Mouse (Mus musculus): ENCODE measurements around the gene Rnf128. TPM values are rescaled to one million over a fixed set of nuclear protein-coding genes. Genes with fewer than 3 reads are reported as not detected.

Rnf128 gene
- 8.1 and 10.6 TPM in 2 replicates for polyA plus RNA-seq (2015; fragmentation: Nextera tagmentation; extraction: Ambion mirVana)

DNA sequence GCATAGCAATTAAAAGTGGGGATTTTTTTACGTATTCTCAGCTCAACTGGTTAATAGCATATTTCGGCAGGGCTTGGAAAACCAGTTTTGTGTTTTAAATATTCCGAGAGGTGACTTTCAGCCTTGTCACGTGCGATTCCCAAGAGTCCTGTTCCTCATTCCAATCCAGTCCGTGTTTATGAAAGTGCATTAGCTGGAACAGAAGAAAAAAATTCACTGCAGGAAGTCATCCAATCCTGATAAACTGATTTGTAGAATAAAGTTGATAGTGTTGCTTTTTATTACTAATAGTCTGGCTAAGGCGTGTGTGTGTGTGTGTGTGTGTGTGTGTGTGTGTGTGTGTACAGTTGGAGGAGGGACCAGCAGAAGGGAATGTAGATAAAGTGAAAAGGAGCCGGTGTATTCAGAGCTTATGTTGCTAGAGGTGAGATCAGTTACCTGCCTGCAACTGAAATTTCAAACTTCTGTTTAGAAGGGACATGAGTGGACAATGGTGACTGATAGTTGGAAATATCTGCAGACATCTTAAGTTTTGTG lies at the start of gene Rnf128:
Gene Rnf128 (plus strand): TSS at position 392 of the 537 bp plus-strand sequence.
- Histone ChIP-seq H3K4me2 (no peak within 1 kb of the TSS), H3K4me1 (no peaks in the 10 kb centered on the region), H3K4me3 (no peak within 1 kb of the TSS), H3K27me3 (peaks cover 17% of the 10 kb centered on the region), H3K36me3 (no peaks in the 10 kb centered on the region), H3K27ac (no peak within 1 kb of the TSS), H3K9ac (no peak within 1 kb of the TSS), H3K9me3 (no peaks in the 10 kb centered on the region)
- WGBS, result 74% methylated on average over 8 of the region's 8 CpGs
- ATAC-seq (ENCODE audit: insufficient number of reproducible peaks, insufficient read depth, low FRiP score, low TSS enrichment, low read depth), result no peak

DNA sequence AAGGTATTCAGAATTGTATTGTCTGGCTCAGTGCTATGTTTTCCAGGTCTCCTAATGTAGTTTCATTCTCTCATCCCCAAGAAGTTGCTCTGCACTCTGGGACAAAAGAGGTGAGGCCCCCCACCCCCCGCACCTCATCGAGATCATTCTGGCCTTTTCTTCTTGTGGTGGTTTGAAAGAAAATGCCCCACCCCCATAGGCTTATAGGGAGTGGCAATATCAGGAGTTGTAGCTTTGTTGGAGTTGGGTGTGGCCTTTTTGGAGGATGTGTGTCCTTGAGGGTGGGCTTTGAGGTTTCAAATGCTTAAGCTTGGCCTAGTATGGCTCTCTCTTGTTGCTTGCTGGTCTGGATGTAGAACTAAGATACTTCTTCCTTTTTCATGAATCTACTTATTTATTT lies 47.0 kb upstream of the Rnf128 start:
- H3K27ac ChIP-seq, result no peak overlapping the region
- ATAC-seq (ENCODE audit: insufficient number of reproducible peaks, insufficient read depth, low FRiP score, low TSS enrichment, low read depth), result no peak
- no peak overlapping the region for H3K4me3 ChIP-seq
- no peak overlapping the region for H3K9ac ChIP-seq
- H3K4me1 ChIP-seq, result no peaks in the 10 kb centered on the region
- WGBS, result 87% methylated on average over 2 of the region's 2 CpGs
- no peak overlapping the region for H3K4me2 ChIP-seq
- H3K36me3 ChIP-seq, result no peaks in the 10 kb centered on the region
- H3K9me3 ChIP-seq, result no peaks in the 10 kb centered on the region
- no peaks in the 10 kb centered on the region for H3K27me3 ChIP-seq

DNA sequence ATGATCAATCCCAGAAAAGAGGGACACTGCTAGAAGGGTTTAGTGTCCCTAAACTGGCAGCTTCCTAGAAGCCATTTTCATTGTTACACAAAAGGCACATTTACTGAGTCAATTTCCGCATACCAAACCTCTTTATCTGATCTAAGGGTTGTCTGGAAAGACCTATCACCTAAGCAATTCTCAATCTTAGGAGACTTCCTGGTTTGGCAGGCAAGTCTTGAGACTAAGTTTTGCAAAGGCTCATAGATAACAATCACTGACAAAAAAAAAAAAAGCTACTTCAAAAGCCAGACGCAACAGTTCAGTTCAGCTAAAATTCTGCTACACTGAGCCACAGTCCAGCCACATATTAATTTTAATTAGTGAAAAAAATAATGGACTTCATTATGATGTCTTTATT lies 43.9 kb upstream of the Rnf128 start:
- no peak overlapping the region for H3K4me3 ChIP-seq
- 83% methylated on average over 2 of the region's 2 CpGs for WGBS
- H3K9me3 ChIP-seq, result no peaks in the 10 kb centered on the region
- H3K36me3 ChIP-seq, result no peaks in the 10 kb centered on the region
- H3K4me2 ChIP-seq, result no peak overlapping the region
- H3K27ac ChIP-seq, result no peak overlapping the region
- no peak overlapping the region for H3K9ac ChIP-seq
- no peaks in the 10 kb centered on the region for H3K4me1 ChIP-seq
- no peaks in the 10 kb centered on the region for H3K27me3 ChIP-seq
- no peak for ATAC-seq (ENCODE audit: insufficient number of reproducible peaks, insufficient read depth, low FRiP score, low TSS enrichment, low read depth)

DNA sequence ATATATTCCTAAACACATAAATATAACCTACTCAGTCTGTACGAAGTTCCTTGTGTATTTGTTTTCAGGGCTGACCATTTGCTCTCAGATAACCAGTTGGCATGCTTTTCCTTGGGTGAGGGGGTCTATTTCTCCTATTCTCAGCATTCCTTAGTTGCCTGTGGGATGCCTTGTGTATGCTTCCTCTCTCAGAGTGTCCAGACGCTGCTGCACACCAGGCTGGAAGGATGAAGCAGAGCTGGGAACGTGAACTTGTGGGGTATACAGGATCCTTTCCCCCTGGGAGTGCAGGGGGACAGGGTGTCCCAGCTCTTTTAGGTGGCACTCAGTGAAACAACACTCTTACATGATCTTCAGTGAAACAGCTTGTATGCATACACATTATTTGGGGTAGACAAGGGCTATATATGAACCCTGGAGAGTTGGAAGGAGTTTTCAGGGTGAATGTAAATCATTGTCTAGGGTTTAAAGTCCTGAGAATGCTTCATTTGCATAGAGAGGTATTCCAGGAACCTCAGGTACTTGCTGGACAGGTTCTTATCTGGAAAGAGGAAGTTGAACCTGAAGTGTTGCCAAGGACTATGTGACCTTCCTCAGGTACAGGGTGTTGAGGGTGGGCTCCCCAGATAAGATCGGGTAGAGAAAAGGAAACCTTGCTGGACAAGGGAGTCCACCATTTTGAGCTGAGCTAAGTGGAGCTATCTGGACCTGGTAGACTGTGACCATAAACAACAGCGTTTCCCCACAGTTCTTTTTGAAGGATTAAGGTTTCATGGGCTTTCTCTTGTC lies 38.6 kb upstream of the Rnf128 start:
- no peak overlapping the region for H3K4me3 ChIP-seq
- no peak overlapping the region for H3K9ac ChIP-seq
- H3K9me3 ChIP-seq, result no peaks in the 10 kb centered on the region
- ATAC-seq (ENCODE audit: insufficient number of reproducible peaks, insufficient read depth, low FRiP score, low TSS enrichment, low read depth), result no peak
- H3K27me3 ChIP-seq, result 0 out of 2 replicates have a peak, but pooled peaks cover under 1% of the 10 kb centered on the region
- 72% methylated on average over 5 of the region's 5 CpGs for WGBS
- no peak overlapping the region for H3K4me2 ChIP-seq
- no peaks in the 10 kb centered on the region for H3K36me3 ChIP-seq
- no peak overlapping the region for H3K27ac ChIP-seq
- no peaks in the 10 kb centered on the region for H3K4me1 ChIP-seq

DNA sequence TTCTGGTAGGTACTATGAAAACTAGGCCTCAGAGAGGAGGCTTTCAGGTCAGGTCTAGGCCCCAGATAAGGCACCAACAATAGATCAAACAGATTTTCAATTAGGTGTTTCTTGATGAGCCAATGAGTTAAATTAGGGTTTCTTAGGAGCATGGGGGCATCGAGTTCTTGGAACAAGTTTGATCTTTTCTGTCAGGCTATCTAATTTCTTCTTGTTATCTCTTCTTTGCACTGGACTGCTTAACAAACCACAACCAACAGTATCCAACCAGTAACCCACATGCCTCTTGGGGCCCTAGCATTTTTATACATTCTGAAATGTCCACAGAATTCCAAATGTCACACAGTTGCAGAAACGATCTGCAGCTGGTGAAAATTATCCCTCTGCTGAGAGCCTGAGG lies 37.4 kb upstream of the Rnf128 start:
- Histone ChIP-seq H3K4me3 (no peak overlapping the region), H3K27me3 (0 out of 2 replicates have a peak, but pooled peaks cover 3% of the 10 kb centered on the region), H3K36me3 (no peaks in the 10 kb centered on the region), H3K27ac (no peak overlapping the region), H3K4me1 (no peaks in the 10 kb centered on the region), H3K9me3 (no peaks in the 10 kb centered on the region), H3K4me2 (no peak overlapping the region), H3K9ac (no peak overlapping the region)
- ATAC-seq (ENCODE audit: insufficient number of reproducible peaks, insufficient read depth, low FRiP score, low TSS enrichment, low read depth), result no peak
- 61% methylated on average over 2 of the region's 2 CpGs for WGBS

DNA sequence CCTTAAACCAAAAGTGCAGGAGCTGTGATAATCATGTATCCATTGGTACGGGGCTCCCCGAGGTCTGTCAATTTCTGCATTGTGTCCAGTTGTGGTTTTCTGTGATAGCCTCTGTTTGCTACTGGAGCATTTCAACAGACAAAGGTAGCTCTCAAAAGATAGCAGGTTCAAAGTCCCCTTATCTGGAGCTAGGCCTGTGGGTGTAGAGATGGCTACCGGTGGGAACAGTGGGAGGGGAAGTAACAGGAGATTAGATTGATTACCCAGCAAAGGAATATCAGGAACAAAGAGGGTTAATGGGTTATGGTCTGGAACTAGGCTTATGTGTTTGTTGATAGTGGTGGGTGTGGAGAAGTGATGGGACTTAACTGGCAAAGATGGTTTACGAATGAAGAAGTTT lies 36.1 kb upstream of the Rnf128 start:
- ATAC-seq (ENCODE audit: insufficient number of reproducible peaks, insufficient read depth, low FRiP score, low TSS enrichment, low read depth), result no peak
- 0 out of 2 replicates have a peak, but pooled peaks cover 3% of the 10 kb centered on the region for H3K27me3 ChIP-seq
- no peaks in the 10 kb centered on the region for H3K9me3 ChIP-seq
- no peak overlapping the region for H3K27ac ChIP-seq
- H3K4me3 ChIP-seq, result no peak overlapping the region
- no peak overlapping the region for H3K9ac ChIP-seq
- WGBS, result 89% methylated on average over 4 of the region's 4 CpGs
- H3K4me1 ChIP-seq, result no peaks in the 10 kb centered on the region
- no peak overlapping the region for H3K4me2 ChIP-seq
- no peaks in the 10 kb centered on the region for H3K36me3 ChIP-seq

DNA sequence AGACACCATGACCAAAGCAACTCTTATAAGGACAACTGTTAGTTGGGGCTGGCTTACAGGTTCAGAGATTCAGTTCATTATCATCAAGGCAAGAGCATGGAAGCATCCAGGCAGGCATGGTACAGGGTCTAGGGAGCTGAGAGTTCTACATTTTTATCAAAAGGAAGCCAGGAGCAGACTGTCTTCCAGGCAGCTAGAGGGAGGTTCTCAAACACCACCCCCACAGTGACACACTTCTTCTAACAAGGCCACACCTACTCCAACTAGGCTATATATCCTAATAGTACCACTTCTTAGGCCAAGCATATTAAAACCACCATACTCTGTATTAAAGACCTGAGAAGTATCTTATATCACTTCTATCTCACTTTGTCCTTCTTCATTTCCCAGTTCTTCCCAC lies 33.4 kb upstream of the Rnf128 start:
- no peak overlapping the region for H3K4me3 ChIP-seq
- H3K4me2 ChIP-seq, result no peak overlapping the region
- H3K27me3 ChIP-seq, result peaks cover 7% of the 10 kb centered on the region; the same call in 1 of the 2 replicates
- H3K4me1 ChIP-seq, result no peaks in the 10 kb centered on the region
- no peak for ATAC-seq (ENCODE audit: insufficient number of reproducible peaks, insufficient read depth, low FRiP score, low TSS enrichment, low read depth)
- no peaks in the 10 kb centered on the region for H3K9me3 ChIP-seq
- H3K36me3 ChIP-seq, result no peaks in the 10 kb centered on the region
- no peak overlapping the region for H3K27ac ChIP-seq
- no peak overlapping the region for H3K9ac ChIP-seq

DNA sequence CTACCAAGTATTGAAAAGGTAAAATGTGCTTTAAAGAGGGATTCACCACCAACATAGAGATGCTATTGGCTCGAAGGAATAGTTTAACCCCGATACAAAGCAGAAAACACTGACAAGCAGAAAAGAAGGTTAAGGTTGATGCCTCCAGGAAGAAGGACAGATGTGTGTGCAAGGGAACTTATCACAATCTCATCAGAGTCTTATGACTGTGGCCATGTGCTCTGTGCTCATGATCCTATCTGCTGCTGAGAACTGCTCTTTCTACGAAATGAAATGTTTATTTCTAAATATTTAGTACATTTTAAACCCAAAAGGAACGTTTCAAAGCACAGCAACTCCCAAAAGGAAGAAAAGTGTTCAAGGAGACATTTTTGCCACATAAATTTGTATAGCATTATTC lies 30.8 kb upstream of the Rnf128 start:
- Histone ChIP-seq H3K9me3 (no peaks in the 10 kb centered on the region), H3K4me2 (no peak overlapping the region), H3K27me3 (peaks cover 7% of the 10 kb centered on the region), H3K27ac (no peak overlapping the region), H3K4me1 (no peaks in the 10 kb centered on the region), H3K4me3 (no peak overlapping the region), H3K9ac (no peak overlapping the region), H3K36me3 (no peaks in the 10 kb centered on the region)
- WGBS, result 77% methylated on average over 4 of the region's 4 CpGs
- no peak for ATAC-seq (ENCODE audit: insufficient number of reproducible peaks, insufficient read depth, low FRiP score, low TSS enrichment, low read depth)

DNA sequence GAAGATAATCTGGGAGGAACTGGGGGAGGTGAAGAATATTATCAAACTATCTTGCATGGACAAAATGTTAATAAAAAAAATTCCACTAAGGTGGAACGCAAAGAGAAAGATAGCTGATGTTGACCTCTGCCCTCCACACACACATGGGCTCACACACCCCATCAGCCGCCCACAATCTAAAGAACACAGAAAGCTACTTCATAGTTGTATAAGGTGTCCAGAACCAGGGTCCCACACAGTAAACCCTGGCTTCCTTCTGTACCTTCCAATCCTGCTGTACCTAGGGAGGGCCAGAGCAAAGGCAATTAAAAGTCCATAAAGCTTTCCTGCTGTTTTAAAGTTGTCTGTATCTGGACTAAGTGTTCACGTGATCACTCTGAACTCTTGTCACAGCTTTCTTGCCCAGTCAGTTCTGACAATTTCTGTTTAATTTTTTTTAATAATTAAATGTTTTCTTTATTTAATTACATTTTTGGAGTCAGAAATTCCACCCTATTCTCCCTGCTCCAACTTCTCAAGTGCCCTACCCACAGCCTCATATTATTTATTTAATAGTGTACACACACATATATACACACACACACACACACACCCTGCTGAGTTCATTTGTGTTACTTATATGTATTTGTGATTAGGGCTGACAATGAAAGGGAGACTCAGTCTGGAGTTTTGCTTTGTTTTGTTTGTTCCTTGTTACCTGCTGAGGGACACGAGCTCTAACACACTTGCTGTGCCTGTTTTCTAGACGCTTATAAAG lies 25.3 kb upstream of the Rnf128 start:
- H3K4me2 ChIP-seq, result no peak overlapping the region
- H3K27me3 ChIP-seq, result peaks cover 7% of the 10 kb centered on the region
- H3K9me3 ChIP-seq, result no peaks in the 10 kb centered on the region
- H3K27ac ChIP-seq, result no peak overlapping the region
- no peak overlapping the region for H3K9ac ChIP-seq
- 78% methylated on average over 5 of the region's 5 CpGs for WGBS
- no peaks in the 10 kb centered on the region for H3K36me3 ChIP-seq
- no peaks in the 10 kb centered on the region for H3K4me1 ChIP-seq
- H3K4me3 ChIP-seq, result no peak overlapping the region
- ATAC-seq (ENCODE audit: insufficient number of reproducible peaks, insufficient read depth, low FRiP score, low TSS enrichment, low read depth), result no peak

DNA sequence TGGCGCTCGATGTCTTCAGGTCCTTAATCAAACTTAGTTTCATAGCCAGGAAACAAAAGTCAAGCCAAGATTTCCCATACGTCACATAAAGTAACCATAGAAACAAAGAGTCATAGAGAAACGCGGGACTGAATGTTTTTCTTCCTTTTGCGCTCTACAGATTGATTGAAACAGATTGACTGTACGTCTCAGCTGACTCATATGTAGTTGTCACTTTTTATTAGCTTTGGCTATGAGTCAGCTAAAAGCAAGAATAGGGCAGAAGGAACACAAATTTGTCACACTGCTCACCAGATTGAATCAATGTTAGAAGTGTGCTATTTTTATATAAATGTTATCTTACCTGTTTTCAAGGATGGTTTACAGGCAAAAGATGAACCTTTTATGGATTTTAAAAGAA lies 19.4 kb upstream of the Rnf128 start:
- ATAC-seq (ENCODE audit: insufficient number of reproducible peaks, insufficient read depth, low FRiP score, low TSS enrichment, low read depth), result no peak
- WGBS, result 80% methylated on average over 7 of the region's 7 CpGs
- Histone ChIP-seq H3K9ac (no peak overlapping the region), H3K4me2 (no peak overlapping the region), H3K4me3 (no peak overlapping the region), H3K27me3 (peaks cover 6% of the 10 kb centered on the region; the same call in 1 of the 2 replicates), H3K9me3 (no peaks in the 10 kb centered on the region), H3K27ac (no peak overlapping the region), H3K4me1 (no peaks in the 10 kb centered on the region), H3K36me3 (no peaks in the 10 kb centered on the region)

DNA sequence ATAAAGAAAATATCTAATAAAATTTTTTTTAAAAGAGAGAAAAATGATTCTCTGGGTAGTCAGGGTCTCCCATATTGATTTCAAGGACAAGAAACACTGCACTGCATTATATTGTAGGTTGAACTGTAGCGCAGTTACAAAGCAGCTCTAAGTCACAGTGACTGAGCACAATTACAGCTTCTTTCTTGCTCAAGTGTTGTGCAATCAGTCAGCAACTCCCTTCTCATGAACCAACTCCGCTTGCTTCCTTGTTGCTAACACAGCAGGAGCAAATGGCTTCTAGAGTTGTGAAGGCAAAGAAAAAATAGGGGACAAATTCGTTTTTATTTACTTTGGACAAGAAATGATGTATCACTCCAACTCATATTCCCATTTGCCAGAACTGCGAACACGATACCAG lies 12.7 kb upstream of the Rnf128 start:
- Histone ChIP-seq H3K36me3 (no peaks in the 10 kb centered on the region), H3K4me1 (no peaks in the 10 kb centered on the region), H3K4me3 (no peak overlapping the region), H3K27ac (no peak overlapping the region), H3K27me3 (peaks cover 14% of the 10 kb centered on the region), H3K9ac (no peak overlapping the region), H3K9me3 (no peaks in the 10 kb centered on the region), H3K4me2 (no peak overlapping the region)
- WGBS, result 76% methylated on average over 5 of the region's 5 CpGs
- ATAC-seq (ENCODE audit: insufficient number of reproducible peaks, insufficient read depth, low FRiP score, low TSS enrichment, low read depth), result no peak

DNA sequence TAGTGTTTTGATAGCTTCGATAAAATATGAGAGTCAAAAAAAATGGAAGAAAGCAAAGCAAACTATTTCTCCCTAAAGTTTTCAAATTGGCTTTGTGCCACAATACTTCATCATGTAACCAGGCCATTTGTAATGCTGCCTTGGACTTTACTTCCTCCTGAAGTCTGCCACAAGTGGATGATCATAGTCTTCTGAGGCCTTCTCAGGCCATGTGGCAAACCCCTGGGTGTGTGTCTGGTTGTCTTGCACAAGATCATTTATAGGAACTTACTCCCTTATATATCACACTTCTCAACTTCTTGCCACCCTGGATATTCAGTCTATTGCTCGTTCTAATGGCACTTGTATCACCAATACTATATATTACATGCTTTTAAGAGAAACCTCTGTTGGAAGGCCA lies 11.0 kb upstream of the Rnf128 start:
- H3K36me3 ChIP-seq, result no peaks in the 10 kb centered on the region
- no peak overlapping the region for H3K4me3 ChIP-seq
- ATAC-seq (ENCODE audit: insufficient number of reproducible peaks, insufficient read depth, low FRiP score, low TSS enrichment, low read depth), result no peak
- H3K4me2 ChIP-seq, result no peak overlapping the region
- H3K9ac ChIP-seq, result no peak overlapping the region
- no peaks in the 10 kb centered on the region for H3K4me1 ChIP-seq
- no peaks in the 10 kb centered on the region for H3K9me3 ChIP-seq
- H3K27me3 ChIP-seq, result peaks cover 9% of the 10 kb centered on the region
- WGBS, result 74% methylated on average over 2 of the region's 2 CpGs
- H3K27ac ChIP-seq, result no peak overlapping the region

All from embryonic facial prominence, embryonic 13.5 days (tissue).